Mouse (Mus musculus) frontal cortex, adult (tissue): ENCODE results near the gene Gpd1l.
A peak's percentile ranks its signal among the peaks of the same experiment; 100 is the strongest.

Experiments used
- ATAC-seq: cut with Nextera tagmentation; 2 replicates; pipeline ENCODE4 v1.9.2; 2017; ENCODE audit warnings: mild to moderate bottlenecking, moderate library complexity, mixed read lengths; ENCODE audit not compliant: low TSS enrichment

Gene Gpd1l

DNA sequence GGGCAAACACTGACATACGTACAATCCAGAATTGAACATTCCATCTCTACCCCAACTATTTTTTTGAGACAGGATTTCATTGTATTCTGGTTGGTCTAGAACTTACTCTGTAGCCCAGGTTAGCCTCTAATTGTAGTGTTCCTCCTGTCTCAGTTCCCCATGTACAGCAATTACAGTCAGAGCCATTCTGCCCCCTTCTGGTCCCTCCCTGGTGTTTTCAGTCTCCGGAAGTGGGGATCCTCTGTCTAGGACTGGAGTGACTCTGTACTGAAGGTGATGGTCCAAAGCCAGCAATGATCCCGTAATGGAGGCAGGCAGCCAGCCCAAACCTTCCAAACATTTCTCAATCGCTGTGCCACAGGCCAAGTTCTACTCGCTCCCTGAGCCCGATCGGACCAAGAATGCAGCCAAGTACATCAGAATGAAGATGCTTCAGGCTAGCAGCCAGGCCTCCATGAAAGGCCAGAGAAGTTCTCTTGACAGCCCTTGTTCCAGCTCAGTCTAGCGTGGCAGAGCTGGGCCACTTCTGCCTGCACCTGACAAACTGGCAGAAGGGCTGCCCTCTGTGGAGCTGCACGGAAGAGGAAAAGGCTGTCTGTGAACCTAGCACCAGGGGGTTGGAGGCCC, 3.2 kb downstream of the Gpd1l start:
- no peak for ATAC-seq

DNA sequence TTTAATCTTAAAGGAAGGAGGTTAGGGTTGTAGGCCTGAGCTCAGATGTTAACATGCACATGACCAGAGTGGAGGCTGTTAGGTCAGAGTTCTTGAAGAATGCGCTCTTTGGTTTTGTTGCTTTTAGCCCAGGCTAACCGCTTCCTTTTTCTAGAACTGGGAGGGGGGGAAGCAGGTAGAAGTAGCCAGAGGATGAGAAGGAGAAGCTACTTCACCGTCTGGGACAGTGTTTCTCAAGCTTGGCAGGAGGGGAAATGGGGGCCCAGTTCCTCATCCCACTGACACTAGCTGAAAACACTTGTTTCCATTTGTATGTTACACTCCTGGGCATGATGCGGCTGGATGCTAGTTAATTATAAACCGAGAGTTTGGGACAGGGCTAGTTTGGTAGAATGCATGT, 8.2 kb downstream of the Gpd1l start:
- ATAC-seq = no peak

DNA sequence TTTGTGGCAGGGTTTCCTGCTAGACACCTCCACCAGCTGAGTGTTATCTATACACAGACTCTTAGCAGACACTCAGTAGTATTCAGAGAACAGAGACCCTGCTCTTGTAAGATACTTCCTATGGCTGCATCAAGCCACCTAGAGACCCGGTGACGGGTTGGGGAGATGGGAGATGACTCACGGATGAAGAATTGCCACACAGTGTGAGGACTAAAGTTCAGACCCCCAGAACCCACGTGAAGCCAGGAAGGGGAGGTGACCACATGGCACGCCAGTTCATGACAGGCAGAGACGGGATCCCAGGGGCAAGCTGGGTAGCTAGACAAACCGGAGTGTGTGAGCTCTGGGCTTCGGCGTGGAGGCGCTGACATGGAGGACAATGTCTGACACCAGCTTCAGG, 8.7 kb downstream of the Gpd1l start:
- no peak for ATAC-seq

DNA sequence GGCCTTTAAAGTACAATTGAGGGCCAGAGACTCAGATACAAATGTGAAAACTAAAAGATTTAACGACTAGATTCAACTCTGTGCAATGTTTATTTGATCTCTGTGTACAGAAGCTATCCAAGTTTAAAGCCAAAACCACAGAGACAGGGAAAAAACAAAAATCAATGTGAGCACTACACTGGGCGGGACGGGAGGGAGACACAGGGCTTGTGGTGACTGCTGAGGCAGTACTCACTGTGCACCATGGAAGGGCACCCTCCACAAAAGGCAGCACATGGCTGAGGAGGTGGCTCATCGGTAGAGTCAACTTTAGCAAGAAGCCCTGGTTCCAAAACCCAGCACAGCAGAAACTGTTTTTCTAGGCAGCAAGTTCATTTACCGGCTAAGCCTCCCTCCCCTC, 9.3 kb downstream of the Gpd1l start:
- ATAC-seq = peak; percentile 55; the same call in 1 of the 2 replicates

DNA sequence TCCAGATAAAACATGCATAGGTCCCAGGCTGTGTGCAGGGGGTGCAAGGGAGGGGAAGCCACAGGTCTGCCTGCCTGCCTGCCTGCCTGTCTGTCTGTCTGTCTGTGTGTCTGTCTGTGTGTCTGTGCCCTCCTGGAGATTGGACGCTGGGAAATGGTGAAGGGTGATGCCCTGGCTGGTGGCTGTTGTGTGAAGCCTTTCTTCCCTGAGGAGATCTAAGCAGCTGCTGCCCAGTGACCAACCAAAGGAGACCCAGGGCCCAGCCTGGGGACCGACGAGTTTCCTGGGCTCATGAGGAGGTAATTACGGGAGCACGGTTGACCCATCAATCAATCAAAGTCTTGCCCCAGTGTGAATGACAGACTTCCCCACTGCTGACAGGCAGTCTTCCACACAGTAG, 11.6 kb downstream of the Gpd1l start:
- no peak for ATAC-seq

DNA sequence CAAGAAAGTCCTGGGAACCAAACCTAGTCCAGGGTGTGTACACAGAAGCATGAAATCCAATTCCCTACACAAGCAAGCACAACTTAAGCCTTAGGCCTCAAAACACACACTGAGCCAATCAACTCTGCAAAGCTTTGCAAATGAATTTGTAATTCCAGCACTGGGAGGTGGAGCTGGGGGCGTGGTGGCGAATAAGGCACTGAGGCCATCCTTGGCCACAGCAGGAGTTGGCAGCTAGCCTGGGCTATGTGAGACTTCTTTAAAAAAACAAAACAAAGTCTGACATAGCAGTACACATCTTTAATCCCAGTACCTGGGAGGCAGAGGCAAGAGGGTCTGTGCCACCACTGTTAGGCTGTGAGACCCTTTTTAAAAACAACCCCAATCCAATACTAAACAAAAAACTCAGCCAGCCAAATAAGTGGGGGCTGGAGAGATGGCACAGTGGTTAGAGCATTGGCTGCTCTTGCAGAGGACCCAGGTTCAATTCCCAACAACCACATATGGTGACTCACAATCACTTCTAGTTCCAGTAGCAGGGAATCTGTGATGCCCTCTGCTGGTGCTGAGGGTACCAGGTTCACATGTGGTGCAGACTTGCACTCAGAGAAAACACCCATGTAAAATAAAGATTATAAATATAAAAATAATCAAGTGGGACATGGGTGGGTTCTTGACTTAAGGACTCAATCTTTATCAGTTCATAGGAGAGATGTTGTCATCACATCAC, 12.3 kb downstream of the Gpd1l start:
- no peak for ATAC-seq

DNA sequence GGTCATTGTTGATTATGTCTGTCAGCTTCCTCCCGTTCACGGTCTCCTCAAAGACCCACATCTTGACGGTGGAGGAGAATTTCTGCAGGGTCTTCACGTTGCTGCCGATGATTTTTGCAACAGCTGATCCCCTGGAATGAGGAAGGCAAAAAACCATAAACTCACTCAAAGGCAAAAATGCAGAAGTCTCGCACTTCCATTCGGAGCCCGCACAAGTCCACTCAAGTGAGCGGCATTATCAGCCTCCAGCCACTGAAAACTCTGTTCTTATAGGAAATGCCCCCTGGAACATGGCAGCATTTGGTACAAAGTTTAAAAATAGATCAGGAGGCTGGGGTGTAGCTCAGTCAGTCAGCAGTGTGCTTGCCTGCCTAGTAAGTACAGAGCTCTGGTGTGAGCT, 13.2 kb downstream of the Gpd1l start:
- ATAC-seq = no peak

DNA sequence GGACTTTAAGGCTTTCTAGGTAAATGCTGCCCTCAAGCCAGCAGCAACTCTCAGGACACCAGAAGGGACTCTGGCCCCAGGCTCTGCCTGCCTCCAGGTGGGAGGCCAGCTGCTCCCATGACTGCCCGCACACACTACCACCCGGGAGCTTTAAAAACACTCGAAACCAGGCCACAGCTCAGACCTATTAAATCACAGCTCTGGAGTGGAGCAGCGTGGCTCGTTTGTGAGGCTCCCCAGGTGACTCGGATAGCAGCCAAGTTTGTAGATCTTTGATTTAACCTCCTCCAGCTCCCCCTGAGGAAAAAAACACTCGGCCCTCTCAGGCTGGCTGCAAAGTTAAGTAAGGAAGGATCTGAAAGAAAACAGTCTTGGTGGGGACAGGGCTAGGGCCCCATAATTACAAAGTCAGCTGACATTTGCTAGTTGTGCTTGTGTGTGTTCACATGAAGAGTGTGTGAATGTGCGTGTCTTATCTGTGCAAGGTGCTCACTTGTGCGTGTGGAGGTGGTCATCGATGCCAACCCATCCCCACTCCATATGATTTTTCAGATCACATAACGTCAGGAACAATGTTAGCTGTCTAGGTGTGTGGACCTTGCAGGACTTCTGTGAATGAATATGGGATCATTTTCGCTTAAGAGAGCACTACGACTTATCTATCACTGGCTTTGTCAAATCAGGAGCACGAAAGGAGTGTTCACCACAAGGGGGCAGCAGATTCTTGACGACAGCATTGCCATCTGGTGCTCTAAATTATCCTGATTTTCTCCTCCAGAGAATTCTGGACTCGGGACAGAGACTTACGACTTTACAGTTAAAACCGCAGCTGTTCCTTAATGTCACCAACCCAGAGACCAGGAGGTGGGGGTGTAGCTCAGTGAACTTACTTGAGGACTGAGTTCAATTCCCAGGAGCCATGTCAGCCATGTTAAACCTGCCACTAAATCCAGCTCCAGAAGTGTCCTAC, 20.8 kb downstream of the Gpd1l start:
- ATAC-seq = peak; percentile 88

DNA sequence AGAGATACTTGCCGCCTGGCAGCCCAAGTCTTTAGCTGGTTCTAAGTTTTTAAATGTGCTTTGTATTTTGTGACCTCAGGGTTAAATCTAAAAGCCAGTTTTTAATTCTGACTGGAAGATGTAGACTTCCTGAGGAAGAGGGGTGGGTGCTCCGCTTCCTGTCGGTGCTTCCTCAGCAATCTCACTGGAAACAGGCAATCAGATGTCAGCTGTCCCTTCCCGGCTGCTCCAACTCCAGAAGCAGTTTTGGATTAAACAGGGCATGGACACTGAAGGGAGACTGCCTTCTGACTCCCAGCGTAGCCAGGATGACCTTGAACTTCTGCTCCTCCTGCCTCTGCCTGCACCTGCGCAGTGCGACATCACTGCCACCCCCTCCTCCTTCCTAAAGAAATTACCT, 26.3 kb downstream of the Gpd1l start:
- no peak for ATAC-seq

DNA sequence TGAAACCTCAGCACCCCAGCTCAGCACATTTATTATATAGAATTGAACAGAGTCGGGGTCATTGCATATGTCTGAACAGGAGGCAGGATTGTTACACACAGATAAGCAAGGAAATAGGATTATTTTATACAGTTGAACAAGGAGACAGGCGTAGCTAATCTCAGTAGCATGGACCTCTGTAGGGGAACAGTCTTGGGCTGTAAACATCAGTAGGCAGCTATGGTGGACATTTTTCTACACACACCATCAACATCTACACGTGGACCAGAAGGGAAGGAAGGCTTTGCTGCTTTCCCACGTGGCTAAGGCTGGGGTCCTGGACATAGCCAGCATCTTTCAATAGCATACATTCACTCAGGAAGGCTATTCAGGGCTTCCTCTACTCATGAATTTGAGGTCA, 37.9 kb downstream of the Gpd1l start:
- ATAC-seq = no peak

DNA sequence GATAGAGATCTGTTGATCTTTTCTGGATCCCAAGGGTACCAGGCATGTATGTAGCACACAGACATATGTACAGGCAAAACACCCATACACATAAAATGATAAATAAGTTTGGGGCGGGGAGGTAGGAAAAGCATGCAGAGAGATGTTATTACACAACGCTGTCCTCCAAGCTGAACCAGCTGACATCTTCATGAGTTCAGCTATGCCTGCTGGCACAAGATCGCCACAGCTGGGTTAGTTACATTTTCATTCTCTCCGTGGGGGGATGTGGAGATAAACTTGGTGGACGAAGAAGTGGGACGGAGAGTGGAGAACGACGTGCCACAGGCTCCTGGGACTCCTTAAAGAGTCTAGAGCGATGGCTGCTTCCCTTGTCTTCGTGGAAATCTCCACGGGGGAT, 40.8 kb downstream of the Gpd1l start:
- ATAC-seq = no peak

DNA sequence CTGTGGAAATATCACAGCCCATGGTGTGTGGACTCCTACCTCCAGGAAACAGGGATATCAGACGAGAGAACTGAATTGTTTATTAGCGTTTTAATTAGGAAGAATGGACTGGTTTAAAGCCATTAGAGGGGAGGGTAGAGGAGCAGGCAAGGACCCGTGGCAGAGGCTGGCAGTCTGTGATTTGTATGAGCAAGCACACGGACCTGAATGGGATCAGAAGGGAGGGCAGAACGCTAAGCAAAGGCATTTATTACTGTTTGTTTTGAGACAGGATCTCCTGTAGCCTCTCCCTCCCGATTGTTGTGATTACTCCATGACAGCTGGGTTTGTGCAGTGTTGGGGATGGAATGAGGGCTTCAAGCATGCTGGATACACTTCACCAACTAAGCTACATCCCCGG, 43.4 kb downstream of the Gpd1l start:
- ATAC-seq = no peak

DNA sequence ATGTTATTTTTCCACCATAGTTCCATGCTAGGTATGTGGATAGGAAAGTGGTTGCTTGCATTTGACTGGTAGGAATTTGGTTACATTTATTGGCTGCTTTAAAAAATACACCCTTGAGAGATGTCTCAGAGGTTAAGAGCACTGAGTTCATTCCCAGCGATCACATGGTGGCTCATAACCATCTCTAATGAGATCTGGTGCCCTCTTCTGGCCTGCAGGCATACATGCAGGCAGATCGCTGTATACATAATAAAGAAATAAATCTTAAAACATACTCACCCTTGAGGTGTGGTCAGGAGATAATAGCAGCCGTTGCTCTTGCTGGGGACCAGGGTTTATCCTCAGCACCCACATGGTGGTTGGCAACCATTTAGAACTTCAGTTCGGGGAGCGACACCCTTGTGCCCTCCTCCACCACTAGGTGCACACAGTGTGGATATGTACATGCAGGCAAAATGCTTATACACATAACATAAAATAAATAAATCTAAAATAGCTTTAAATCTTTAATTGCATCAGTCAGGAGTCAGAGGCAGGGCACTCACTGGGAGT, 44.9 kb downstream of the Gpd1l start:
- ATAC-seq = no peak

DNA sequence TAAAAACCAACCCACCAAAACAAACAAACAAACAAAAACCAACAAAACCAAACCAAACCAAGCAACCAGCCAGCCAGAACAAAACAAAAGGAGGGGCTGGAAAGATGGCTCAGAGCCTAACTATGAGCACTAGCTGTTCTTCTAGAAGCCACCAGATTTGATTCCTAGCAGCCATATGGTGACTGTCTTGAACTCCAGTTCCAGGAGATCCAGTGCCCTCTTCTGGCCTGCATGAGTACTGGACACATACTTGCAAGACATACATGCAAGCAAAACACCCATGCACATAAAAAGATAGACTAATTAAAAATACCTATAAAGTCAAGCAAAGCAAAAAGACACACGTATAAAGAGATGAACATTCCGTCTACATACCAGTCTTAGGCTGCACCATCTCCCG, 46.1 kb downstream of the Gpd1l start:
- ATAC-seq = no peak

DNA sequence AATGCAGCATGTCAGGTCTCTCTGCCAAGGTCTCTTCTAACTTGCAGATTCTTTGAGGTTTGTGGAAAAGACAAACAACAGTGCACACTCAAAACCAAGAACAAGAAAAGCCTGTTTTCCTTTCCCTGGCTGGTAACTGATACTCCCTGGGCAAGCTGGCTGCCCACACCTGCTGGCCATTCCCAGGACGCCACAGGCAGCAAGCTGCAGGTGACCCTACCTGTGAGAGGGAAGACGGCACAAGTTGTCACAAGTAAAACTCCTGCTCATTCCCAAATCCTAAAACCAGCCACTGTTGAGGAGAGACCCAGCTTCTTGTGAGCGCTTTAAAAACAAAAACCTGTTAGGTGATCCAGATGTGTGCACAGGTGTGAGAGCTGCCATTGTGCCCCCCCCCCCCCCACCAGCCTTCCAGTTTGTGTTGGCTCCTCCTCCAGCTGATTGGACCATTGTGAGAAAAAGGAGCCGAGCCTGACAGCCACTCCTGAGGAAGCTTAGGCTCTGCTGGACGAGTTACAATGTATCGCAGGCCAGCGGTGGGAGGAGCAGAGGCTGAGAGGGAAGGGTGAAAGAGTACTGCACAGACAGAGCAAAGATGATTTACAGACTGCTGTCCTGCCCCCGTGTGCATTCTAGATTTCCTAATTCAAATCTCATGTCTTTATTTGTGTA, 47.7 kb downstream of the Gpd1l start:
- no peak for ATAC-seq

DNA sequence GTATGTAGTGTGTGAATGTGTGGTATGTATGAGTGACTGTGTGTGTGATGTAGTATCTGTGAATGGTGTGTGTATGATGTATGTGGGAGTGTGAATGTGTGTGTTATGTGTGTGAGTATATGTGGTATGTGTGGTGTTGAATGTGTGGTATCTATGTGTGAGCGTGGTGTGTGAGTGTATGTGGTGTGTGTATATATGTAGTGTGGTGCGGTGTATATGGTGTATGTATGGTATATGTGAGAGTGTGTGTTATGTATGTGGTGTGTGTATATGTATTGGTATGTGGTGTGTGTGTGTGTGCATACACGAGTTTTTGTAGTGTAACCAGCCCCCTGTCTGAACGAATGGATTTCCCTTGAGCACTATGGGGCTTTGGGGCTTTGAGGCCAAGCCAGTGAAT, 48.2 kb downstream of the Gpd1l start:
- no peak for ATAC-seq

DNA sequence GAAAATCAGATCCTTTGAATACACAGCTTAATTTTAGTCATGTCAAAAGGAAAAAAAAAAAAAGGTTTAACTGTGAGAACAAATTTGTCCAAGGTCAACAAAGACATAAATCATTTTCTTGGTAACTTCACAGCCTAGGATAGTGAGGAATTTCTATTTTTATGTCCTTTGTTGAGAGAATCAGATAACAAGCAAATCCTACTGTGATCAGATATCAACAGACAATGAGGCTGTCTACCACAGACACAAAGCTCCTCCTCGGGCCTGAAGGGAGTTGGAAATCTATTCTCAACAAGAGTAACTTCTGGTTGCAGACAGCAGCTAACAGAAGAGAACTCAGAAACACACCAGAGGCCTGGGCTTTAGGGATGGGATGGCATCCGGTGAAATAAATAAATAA, 51.8 kb downstream of the Gpd1l start:
- no peak for ATAC-seq

DNA sequence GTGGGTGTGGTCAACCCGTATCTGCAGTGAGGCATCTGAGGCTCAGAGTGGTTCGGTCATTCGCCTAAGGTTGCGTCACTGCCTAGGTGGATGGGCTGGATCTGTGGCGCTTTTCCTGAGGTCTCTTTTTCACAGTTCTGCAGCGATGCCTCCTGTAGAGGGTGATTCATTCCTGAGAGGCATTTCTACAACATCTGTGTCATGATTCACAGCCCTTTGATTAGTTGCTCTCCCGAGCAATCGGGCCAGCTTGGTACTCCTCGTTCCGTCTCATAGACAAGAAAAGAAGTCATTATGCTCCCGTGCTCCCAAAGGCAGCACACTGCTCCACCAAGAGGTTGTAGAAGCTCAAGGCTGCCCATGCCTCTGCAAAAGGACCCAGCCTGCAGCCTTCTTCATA, 78.5 kb downstream of the Gpd1l start:
- peak; percentile 93 for ATAC-seq

DNA sequence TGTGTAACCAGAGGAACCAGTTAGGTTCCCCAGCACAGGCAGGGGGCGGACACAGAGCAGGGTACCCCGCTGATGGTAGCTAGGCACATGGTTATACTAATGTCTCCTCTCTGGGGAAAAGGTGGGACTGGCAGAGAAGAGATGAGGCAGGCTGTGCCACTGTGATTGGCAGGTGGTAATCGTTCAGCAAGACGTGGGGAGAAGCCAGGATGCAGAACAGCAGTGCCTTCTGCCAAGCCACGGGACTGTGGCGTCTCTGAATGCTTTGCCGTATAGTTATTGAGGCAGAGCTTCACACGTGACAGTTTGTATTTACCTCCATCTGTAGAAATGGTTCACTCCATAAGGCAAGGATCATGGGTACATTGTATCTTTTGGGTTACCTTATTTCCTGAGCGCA, 79.1 kb downstream of the Gpd1l start:
- ATAC-seq = peak; percentile 22; the same call in 1 of the 2 replicates

DNA sequence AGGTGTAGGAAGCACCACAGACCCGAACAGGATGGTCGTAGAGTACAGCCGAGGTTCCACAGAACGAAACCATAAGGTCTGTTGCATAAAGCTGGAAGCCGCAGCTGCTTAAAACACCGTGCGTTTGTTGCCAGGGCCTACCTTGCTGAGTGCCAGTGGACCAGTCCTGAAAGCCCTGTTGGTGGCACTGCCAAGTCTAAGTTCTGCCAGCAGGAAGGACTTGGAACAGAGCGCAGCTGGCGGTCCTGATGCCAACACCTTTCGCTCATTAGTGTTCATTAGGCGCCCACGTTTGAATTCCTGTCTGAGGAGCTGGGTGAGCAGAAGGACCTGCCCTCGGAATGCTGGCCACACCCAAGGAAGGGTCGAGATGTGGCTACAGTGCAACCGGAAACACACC, 80.5 kb downstream of the Gpd1l start:
- no peak for ATAC-seq

DNA sequence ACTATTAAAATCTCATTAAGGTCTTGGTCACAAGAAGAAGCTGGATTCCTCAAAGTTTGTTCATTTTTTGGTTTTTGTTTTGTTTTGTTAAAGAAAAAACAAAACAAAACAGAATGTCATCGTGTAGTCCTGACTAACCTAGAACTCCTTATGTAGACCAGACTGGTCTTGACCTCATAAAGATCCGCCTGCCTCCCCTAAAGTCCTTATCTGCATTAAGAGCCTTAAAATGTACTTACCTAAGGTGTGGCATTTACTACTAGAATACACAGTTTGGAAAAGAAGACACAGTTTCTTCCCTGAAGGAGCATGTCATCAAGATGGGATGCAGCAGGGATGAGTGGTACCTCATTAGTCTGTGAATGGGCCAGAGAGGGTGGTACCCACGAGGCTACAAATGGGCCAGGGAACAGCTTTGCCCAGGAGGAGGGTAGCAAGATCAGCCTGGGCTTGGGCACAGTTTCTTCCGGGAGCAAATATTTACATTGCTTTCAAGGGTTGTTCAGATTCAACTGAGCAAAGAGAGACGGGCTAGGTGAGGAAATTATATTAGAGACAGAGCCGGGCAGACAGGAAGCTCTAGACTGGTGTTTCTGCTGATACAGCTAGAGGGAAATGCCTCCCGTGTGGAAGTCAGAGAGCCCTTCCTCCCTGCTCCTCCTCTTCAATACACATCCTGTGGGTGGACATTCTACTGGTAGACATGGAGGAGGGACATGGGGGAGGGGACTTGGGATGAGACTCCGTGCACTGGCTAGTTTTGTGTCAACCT, 82.2 kb downstream of the Gpd1l start:
- ATAC-seq = no peak
